Mouse (Mus musculus) stomach, postnatal 0 days (tissue): ENCODE measurements at regions not wholly inside any gene's neighbourhood (a gene's known extent, or its start where the extent isn't known, plus 50 kb on each side); places are given as distances from the start of the nearest gene placed in this dataset.

ENCODE experiments used
- ATAC-seq: fragments of 200-750 bp; cut with Nextera tagmentation; 2 replicates; pipeline ENCODE4 v1.8.0; 2017; ENCODE audit not compliant: low FRiP score, low TSS enrichment
- DNase-seq: peaks from one replicate; pipeline ENCODE4 v3.0.0-alpha.2; 2016; ENCODE audit warnings: low spot score
- H3K27ac ChIP-seq: fragments of 300-500 bp; sonication (generic); replicated peaks from 2 replicates; pipeline ENCODE4 v1.5.1; 2014; ENCODE audit warnings: mild to moderate bottlenecking, control low read depth
- H3K27me3 ChIP-seq: fragments of 300-500 bp; sonication (generic); 2 replicates; pipeline ENCODE4 v1.6.1; 2014; ENCODE audit warnings: low read length; ENCODE audit not compliant: control insufficient read depth, insufficient read depth
- H3K36me3 ChIP-seq: fragments of 300-500 bp; sonication (generic); 2 replicates; pipeline ENCODE4 v1.6.1; 2014; ENCODE audit warnings: low read length, mixed read lengths; ENCODE audit not compliant: control insufficient read depth, insufficient read depth
- H3K4me1 ChIP-seq: fragments of 300-500 bp; sonication (generic); replicated peaks from 2 replicates; pipeline ENCODE4 v1.6.1; 2014; ENCODE audit warnings: antibody characterized with exemption; ENCODE audit not compliant: control insufficient read depth, insufficient read depth
- H3K4me2 ChIP-seq: fragments of 300-500 bp; sonication (generic); replicated peaks from 2 replicates; pipeline ENCODE4 v1.6.1; 2014; ENCODE audit warnings: low read depth, mild to moderate bottlenecking, control low read depth, moderate library complexity
- H3K4me3 ChIP-seq: fragments of 300-500 bp; sonication (generic); 2 replicates; pipeline ENCODE4 v1.5.1; 2014; ENCODE audit warnings: low read depth, low read length, control low read depth
- H3K9ac ChIP-seq: fragments of 300-500 bp; sonication (generic); 2 replicates; pipeline ENCODE4 v1.6.1; 2014; ENCODE audit warnings: mild to moderate bottlenecking, low read length, control low read depth, mixed read lengths
- H3K9me3 ChIP-seq: fragments of 300-500 bp; sonication (generic); 2 replicates; pipeline ENCODE4 v1.6.1; 2016; ENCODE audit warnings: low read length; ENCODE audit not compliant: control insufficient read depth
- CTCF ChIP-seq: IDR thresholded peaks from 2 replicates; pipeline ENCODE4 v1.5.1; 2016; ENCODE audit warnings: antibody characterized with exemption, low read depth, mild to moderate bottlenecking, moderate library complexity
- EP300 ChIP-seq: optimal IDR thresholded peaks from 2 replicates; pipeline ENCODE3; 2016; ENCODE audit warnings: antibody characterized with exemption
- WGBS: fragments of 180-500 bp; shearing (Covaris S2); extraction: QIAGEN DNeasy Blood & Tissue Kit; methylation state at CpG from one replicate; pipeline ENCODE4 v1.1.7; 2014; 5-methylcytosine and 5-hydroxymethylcytosine counted together

- Histone ChIP-seq H3K4me3 (no peak overlapping the region), H3K27ac (no peak overlapping the region), H3K36me3 (no peaks in the 10 kb centered on the region), H3K9ac (no peak overlapping the region), H3K4me2 (no peak overlapping the region), H3K27me3 (no peaks in the 10 kb centered on the region), H3K9me3 (no peaks in the 10 kb centered on the region), H3K4me1 (no peaks in the 10 kb centered on the region)
- ATAC-seq = no peak
- TF ChIP-seq CTCF = no peak
- TF ChIP-seq EP300 = no peak
- no peak for DNase-seq
These were observed 184.9 kb upstream of the Negr1 start for GRCm38 (mm10) chr3:156376717-156377116.

DNA sequence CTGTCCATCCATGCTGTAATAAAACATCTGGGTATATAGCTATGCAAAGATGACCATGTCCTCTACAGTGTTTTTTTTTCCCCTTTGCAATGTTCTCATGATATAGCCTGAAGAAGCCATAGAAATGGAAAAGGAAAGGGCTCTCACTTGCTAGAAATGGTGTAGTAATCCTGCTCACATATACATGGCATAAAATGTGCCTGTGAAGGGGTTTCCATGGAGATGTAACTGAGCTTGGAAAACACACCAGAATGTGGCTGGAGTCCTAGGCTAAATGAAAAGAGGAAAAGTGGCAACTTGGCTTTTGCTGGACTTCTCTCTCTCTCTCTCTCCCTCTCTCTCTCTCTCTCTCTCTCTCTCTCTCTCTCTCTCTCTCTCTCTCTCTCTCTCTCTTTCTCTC lies 178.7 kb upstream of the Negr1 start:
- TF ChIP-seq EP300 (no peak), CTCF (no peak)

DNA sequence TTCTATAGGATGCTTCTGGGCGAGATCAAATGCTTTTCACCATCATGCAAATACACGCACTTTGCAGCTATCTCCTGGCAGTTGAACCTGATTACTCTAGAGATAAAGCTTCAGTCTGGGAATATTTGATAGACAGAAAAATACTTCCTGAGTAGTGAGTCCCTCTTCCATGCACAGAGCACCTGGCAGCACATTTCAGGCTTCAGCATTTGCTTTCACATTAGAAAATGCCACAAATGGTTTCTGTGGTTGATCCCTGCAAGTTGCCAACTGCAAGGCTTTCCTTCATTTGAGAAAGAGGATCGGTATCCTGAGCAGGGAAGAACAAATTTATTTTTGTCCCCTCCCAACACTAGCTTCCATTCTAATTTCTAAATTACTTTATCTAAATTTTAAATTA lies 155.5 kb upstream of the Negr1 start:
- DNase-seq = no peak
- no peak for TF ChIP-seq CTCF
- no peak for TF ChIP-seq EP300
- Histone ChIP-seq H3K27me3 (no peaks in the 10 kb centered on the region), H3K4me2 (no peak overlapping the region), H3K36me3 (no peaks in the 10 kb centered on the region), H3K4me3 (no peak overlapping the region), H3K9me3 (no peaks in the 10 kb centered on the region), H3K9ac (no peak overlapping the region), H3K27ac (no peak overlapping the region), H3K4me1 (no peaks in the 10 kb centered on the region)
- no peak for ATAC-seq
- WGBS = 87% methylated on average over 3 of the region's 3 CpGs

More for the DNA sequence above, 178.7 kb upstream of the Negr1 start:
- Histone ChIP-seq H3K9me3 (no peaks in the 10 kb centered on the region), H3K27me3 (no peaks in the 10 kb centered on the region), H3K36me3 (no peaks in the 10 kb centered on the region), H3K27ac (no peak overlapping the region), H3K4me1 (no peaks in the 10 kb centered on the region), H3K4me3 (no peak overlapping the region), H3K4me2 (no peak overlapping the region), H3K9ac (no peak overlapping the region)
- DNase-seq (no peak), ATAC-seq (no peak)

DNA sequence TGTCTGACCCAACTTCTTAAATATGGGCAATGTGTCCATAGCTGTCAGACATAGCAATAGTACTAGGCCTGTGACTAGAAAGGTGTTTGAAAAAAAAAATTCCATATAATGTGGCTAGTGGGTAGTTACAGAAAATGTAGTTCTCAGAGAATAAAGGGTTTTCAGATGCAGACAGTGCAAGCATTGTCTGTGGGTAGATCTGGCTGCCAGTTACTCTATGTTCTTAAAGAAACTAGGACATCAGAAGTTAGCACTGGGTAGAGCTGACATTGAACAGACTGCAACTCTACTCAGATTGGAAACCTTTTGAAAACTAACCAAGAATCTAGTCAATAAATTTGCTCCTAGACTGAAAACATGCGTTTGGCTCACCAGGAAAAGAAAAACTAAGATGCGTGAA lies 154.5 kb upstream of the Negr1 start:
- Histone ChIP-seq H3K4me3 (no peak overlapping the region), H3K9me3 (no peaks in the 10 kb centered on the region), H3K9ac (no peak overlapping the region), H3K4me1 (no peaks in the 10 kb centered on the region), H3K36me3 (no peaks in the 10 kb centered on the region), H3K4me2 (no peak overlapping the region), H3K27ac (no peak overlapping the region), H3K27me3 (no peaks in the 10 kb centered on the region)
- DNase-seq (no peak), ATAC-seq (no peak)
- TF ChIP-seq EP300 (no peak), CTCF (no peak)
- WGBS = 76% methylated on average over 2 of the region's 2 CpGs

- Histone ChIP-seq H3K4me1 (no peaks in the 10 kb centered on the region), H3K4me3 (no peak overlapping the region), H3K27me3 (no peaks in the 10 kb centered on the region), H3K36me3 (no peaks in the 10 kb centered on the region), H3K4me2 (no peak overlapping the region), H3K9ac (no peak overlapping the region), H3K9me3 (no peaks in the 10 kb centered on the region), H3K27ac (no peak overlapping the region)
- DNase-seq (no peak), ATAC-seq (no peak)
- WGBS = 33% methylated on average over 1 of the region's 1 CpGs
- TF ChIP-seq CTCF = no peak
- no peak for TF ChIP-seq EP300
These were observed 151.5 kb upstream of the Negr1 start for GRCm38 (mm10) chr3:156410126-156410525.

GRCm38 (mm10) chr3:156412757-156413156 lies 148.8 kb upstream of the Negr1 start:
- no peak for TF ChIP-seq CTCF
- TF ChIP-seq EP300 = no peak
- Histone ChIP-seq H3K4me1 (no peaks in the 10 kb centered on the region), H3K9ac (no peak overlapping the region), H3K36me3 (no peaks in the 10 kb centered on the region), H3K9me3 (no peaks in the 10 kb centered on the region), H3K27me3 (no peaks in the 10 kb centered on the region), H3K4me3 (no peak overlapping the region), H3K27ac (no peak overlapping the region), H3K4me2 (no peak overlapping the region)
- WGBS = 78% methylated on average over 3 of the region's 3 CpGs
- DNase-seq (no peak), ATAC-seq (no peak)
